Mouse (Mus musculus) erythroblast, embryonic 14.5 days (primary cell): ENCODE measurements around the gene Prf1.

Experiments used
- GATA1 ChIP-seq: IDR thresholded peaks from 2 replicates; pipeline ENCODE4 v1.6.1; 2012; ENCODE audit warnings: low read length, inconsistent platforms, mixed read lengths
- TAL1 ChIP-seq: IDR thresholded peaks from 3 replicates; pipeline ENCODE4 v1.6.1; 2012; ENCODE audit warnings: low read length, inconsistent platforms, mixed read lengths

GRCm38 (mm10) chr10:61308706-61309320 lies 11.2 kb downstream of the Prf1 start:
- TF ChIP-seq GATA1: no peak
- no peak for TF ChIP-seq TAL1
